Mouse (Mus musculus) small intestine, adult 2 months (tissue): Measurements from ENCODE around the gene Zfand6.

Source experiments
- CTCF ChIP-seq: fragments of 200-500 bp; IDR thresholded peaks from 2 replicates; pipeline ENCODE4 v1.5.1; 2012; ENCODE audit warnings: low read depth, mild to moderate bottlenecking, control low read depth, inconsistent platforms, low read length, moderate library complexity, mixed read lengths; ENCODE audit not compliant: insufficient replicate concordance, insufficient read length; ENCODE audit errors: extremely low read depth
- POLR2A ChIP-seq: fragments of 200-500 bp; IDR thresholded peaks from 2 replicates; pipeline ENCODE4 v1.6.1; 2012; ENCODE audit warnings: low read depth, mild to moderate bottlenecking, control low read depth, inconsistent platforms, low read length, moderate library complexity

DNA sequence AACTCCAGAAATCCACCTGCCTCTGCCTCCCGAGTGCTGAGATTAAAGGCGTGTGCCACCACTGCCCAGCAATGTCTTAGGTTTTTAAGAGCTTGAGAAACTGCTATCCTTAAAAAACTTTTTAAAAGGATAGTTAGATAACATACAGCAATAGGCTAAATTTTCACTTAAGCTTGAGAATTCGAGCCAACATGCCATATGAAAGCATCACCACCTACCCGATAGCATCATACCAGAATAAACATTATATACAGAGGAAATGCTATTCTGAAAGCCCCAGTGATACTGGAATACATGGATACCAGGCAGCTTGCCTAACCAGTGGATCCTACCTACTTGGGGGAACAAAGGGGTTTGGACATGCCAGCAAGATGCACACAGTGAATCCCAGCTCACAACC is 66.0 kb downstream of the Zfand6 start:
- TF ChIP-seq CTCF (no peak), POLR2A (no peak)
